Mouse (Mus musculus) intestine, embryonic 15.5 days (tissue): ENCODE results near the gene Il17re. TPM values are rescaled to one million over a fixed set of nuclear protein-coding genes. Genes with fewer than 3 reads are reported as not detected.

Source experiments
- polyA plus RNA-seq: library from polyadenylated mRNA; unstranded; fragments of >200 nt; fragmentation: Nextera tagmentation; extraction: Ambion mirVana; gene quantifications from 2 replicates; pipeline ENCODE4 v1.2.1, GENCODE M21; 2015

Gene Il17re
- polyA plus RNA-seq, 1 experiment from 2014 or later: 7.8 TPM

Other genes with a start within 250 kb of the Il17re start
- 31.9 and 32.2 TPM in 2 replicates for gene Mtmr14, start 220.6 kb upstream of the Il17re start, polyA plus RNA-seq
- 0.14 TPM in 1 of 2 replicates, not detected in the other for gene Cpne9, start 176.2 kb upstream of the Il17re start, polyA plus RNA-seq
- 13.6 and 15.3 TPM in 2 replicates for gene Brpf1, start 151.3 kb upstream of the Il17re start, polyA plus RNA-seq
- gene Ogg1, start 131.5 kb upstream of the Il17re start, polyA plus RNA-seq: 11.3 and 13.3 TPM in 2 replicates
- 75.2 and 75.4 TPM in 2 replicates for gene Camk1, start 114.5 kb upstream of the Il17re start, polyA plus RNA-seq
- 41.3 and 44.0 TPM in 2 replicates for gene Tada3, start 80.6 kb upstream of the Il17re start, polyA plus RNA-seq
- gene Arpc4, start 80.4 kb upstream of the Il17re start, polyA plus RNA-seq: 414 and 427 TPM in 2 replicates
- gene Ttll3, start 69.2 kb upstream of the Il17re start, polyA plus RNA-seq: 3.7 and 4.1 TPM in 2 replicates
- 24.3 and 25.6 TPM in 2 replicates for gene Rpusd3, start 39.1 kb upstream of the Il17re start, polyA plus RNA-seq
- gene Cidec, start 22.7 kb upstream of the Il17re start, polyA plus RNA-seq: 11.8 and 12.8 TPM in 2 replicates
- gene Jagn1, start 15.9 kb upstream of the Il17re start, polyA plus RNA-seq: 83.8 and 87.7 TPM in 2 replicates
- gene Il17rc, start 12.9 kb downstream of the Il17re start, polyA plus RNA-seq: 26.6 and 27.2 TPM in 2 replicates
- gene Creld1, start 24.8 kb downstream of the Il17re start, polyA plus RNA-seq: 21.9 and 22.7 TPM in 2 replicates
- 0.43 and 0.45 TPM in 2 replicates for gene Prrt3, start 43.4 kb downstream of the Il17re start, polyA plus RNA-seq
- 84.2 and 88.3 TPM in 2 replicates for gene Emc3, start 73.2 kb downstream of the Il17re start, polyA plus RNA-seq
- gene Fancd2, start 73.2 kb downstream of the Il17re start, polyA plus RNA-seq: 9.6 and 10.3 TPM in 2 replicates
- gene Fancd2os, start 142.2 kb downstream of the Il17re start, polyA plus RNA-seq: 0.13 TPM in 1 of 2 replicates, not detected in the other
- gene Brk1, start 146.3 kb downstream of the Il17re start, polyA plus RNA-seq: 198 and 201 TPM in 2 replicates
- gene Vhl, start 165.5 kb downstream of the Il17re start, polyA plus RNA-seq: 33.3 and 37.5 TPM in 2 replicates
- gene Irak2, start 180.0 kb downstream of the Il17re start, polyA plus RNA-seq: 11.0 and 13.9 TPM in 2 replicates
- 0.97 and 1.2 TPM in 2 replicates for gene Tatdn2, start 238.6 kb downstream of the Il17re start, polyA plus RNA-seq